Mouse (Mus musculus): ENCODE results near the gene Zcchc18.

DNA sequence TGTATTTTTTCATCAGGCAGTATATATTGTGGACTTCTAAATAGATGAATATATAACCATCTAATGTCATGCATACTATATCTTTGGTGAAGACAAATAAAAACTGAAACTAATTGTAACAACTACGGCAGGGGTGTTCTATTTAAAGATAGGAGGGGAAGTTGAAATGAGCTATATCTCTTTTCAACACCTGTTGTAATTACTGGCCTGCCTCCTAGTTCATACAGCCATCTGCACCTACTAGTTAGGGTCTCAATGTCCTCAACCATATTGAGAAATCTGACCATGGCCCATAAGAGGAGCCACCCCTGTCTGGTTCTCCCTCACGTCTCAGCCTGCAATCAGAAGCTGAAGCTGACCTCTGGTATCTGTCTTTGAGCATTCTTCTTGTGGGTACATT is 3.3 kb downstream of the Zcchc18 start:
- TF ChIP-seq CTCF (IDR thresholded peaks at IDR 0.05; ENCODE audit: borderline replicate concordance, insufficient read depth, low read length), result no peak
- TF ChIP-seq POLR2A (IDR thresholded peaks at IDR 0.05; ENCODE audit: low read depth, low read length), result no peak
